Mouse (Mus musculus): ENCODE data around the gene Itgb3. TPM values are rescaled to one million over a fixed set of nuclear protein-coding genes. Genes with fewer than 3 reads are reported as not detected.
A peak's percentile ranks its signal among the peaks of the same experiment; 100 is the strongest.

The Itgb3 gene
- polyA plus RNA-seq, 1 experiment: 14.7 TPM

DNA sequence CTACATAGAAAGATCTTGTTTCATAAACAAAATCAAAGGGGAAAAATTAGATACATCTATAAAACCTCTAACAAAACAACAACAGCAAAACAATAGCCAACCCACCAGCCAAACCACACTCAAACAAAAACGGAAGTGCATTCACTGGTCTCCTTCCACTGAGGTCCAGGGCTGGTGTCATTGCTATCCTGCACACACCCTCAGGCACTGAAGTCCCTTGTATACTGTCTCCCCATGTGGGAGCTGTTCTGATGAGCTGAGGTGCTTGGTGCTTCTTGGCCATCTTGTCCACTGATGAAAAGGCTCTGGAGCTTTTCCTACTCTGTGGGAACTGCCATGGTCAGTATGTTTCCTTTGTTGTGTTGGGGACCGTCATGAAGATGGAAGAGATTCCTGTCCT is 19.3 kb upstream of the Itgb3 start:
- Histone ChIP-seq H3K27me3 (ENCODE audit: control insufficient read depth, insufficient read depth, low read length) (no peaks in the 10 kb centered on the region), H3K4me1 (replicated peaks; ENCODE audit: control insufficient read depth, insufficient read depth, low read length) (no peaks in the 10 kb centered on the region), H3K4me3 (ENCODE audit: control insufficient read depth, insufficient read depth, low read length) (no peak overlapping the region), H3K27ac (ENCODE audit: control insufficient read depth, insufficient read depth, low read length) (no peak overlapping the region), H3K36me3 (ENCODE audit: control insufficient read depth, insufficient read depth, low read length) (no peaks in the 10 kb centered on the region)
- TF ChIP-seq POLR2A (IDR thresholded peaks at IDR 0.05; ENCODE audit: control insufficient read depth, extremely low read depth, insufficient read depth, low read length, poor library complexity): no peak
- TF ChIP-seq CTCF (IDR thresholded peaks at IDR 0.05; ENCODE audit: borderline replicate concordance, control insufficient read depth, extremely low read depth, insufficient read depth, low read length, poor library complexity): no peak
- 97% methylated on average over 2 of the region's 2 CpGs for WGBS
- no peak for DNase-seq

DNA sequence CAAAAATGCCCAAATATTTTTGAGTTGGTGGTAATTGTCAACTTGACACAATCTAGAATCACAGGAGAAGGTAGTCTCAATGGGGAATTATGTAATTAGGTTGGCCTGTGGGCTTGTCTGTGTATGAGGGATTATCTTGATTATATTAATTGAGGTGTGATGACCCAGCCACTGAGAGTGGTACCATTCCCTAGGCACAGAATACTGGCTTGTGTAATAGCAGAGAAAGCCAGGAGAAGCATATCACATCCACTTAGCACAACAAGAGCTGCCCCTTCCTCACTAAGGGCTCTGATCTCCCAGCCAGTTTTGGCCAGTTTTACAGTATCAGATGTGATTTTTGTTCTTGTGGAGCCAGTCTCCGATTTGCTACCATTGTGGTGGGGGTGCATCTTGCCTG is 18.2 kb upstream of the Itgb3 start:
- Histone ChIP-seq H3K27ac (ENCODE audit: control insufficient read depth, insufficient read depth, low read length) (no peak overlapping the region), H3K4me1 (replicated peaks; ENCODE audit: control insufficient read depth, insufficient read depth, low read length) (no peaks in the 10 kb centered on the region), H3K36me3 (ENCODE audit: control insufficient read depth, insufficient read depth, low read length) (no peaks in the 10 kb centered on the region), H3K4me3 (ENCODE audit: control insufficient read depth, insufficient read depth, low read length) (no peak overlapping the region), H3K27me3 (ENCODE audit: control insufficient read depth, insufficient read depth, low read length) (no peaks in the 10 kb centered on the region)
- DNase-seq: no peak
- 81% methylated on average over 1 of the region's 1 CpGs for WGBS
- TF ChIP-seq CTCF (IDR thresholded peaks at IDR 0.05; ENCODE audit: borderline replicate concordance, control insufficient read depth, extremely low read depth, insufficient read depth, low read length, poor library complexity) (no peak), POLR2A (IDR thresholded peaks at IDR 0.05; ENCODE audit: control insufficient read depth, extremely low read depth, insufficient read depth, low read length, poor library complexity) (no peak)

DNA sequence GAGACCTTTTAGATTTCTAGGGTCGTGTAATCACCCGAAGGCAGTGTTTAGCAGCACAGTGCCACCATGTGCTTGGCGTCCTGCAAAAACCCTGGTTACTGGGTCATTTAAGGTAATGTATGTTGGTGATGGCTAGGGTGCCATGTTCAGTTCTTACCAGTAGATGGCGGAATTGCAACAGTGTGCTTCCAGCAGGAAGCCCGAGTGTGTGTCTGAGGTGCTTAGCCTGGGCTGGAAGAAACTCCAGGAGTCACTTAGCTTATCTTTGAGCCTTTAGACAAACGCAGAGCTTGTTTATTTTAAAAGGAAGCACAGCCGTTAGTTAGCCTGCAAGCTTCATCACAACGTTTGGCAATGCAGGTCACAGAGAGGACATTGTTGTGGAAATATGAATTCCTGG is 17.7 kb upstream of the Itgb3 start:
- Histone ChIP-seq H3K27me3 (ENCODE audit: control insufficient read depth, insufficient read depth, low read length) (no peaks in the 10 kb centered on the region), H3K36me3 (ENCODE audit: control insufficient read depth, insufficient read depth, low read length) (no peaks in the 10 kb centered on the region), H3K4me1 (replicated peaks; ENCODE audit: control insufficient read depth, insufficient read depth, low read length) (no peaks in the 10 kb centered on the region), H3K27ac (ENCODE audit: control insufficient read depth, insufficient read depth, low read length) (no peak overlapping the region), H3K4me3 (ENCODE audit: control insufficient read depth, insufficient read depth, low read length) (no peak overlapping the region)
- TF ChIP-seq POLR2A (IDR thresholded peaks at IDR 0.05; ENCODE audit: control insufficient read depth, extremely low read depth, insufficient read depth, low read length, poor library complexity) (no peak), CTCF (IDR thresholded peaks at IDR 0.05; ENCODE audit: borderline replicate concordance, control insufficient read depth, extremely low read depth, insufficient read depth, low read length, poor library complexity) (peak; percentile 32; the same call in 1 of the 2 replicates)
- 2% methylated on average over 8 of the region's 8 CpGs for WGBS
- DNase-seq: peak; percentile 76

DNA sequence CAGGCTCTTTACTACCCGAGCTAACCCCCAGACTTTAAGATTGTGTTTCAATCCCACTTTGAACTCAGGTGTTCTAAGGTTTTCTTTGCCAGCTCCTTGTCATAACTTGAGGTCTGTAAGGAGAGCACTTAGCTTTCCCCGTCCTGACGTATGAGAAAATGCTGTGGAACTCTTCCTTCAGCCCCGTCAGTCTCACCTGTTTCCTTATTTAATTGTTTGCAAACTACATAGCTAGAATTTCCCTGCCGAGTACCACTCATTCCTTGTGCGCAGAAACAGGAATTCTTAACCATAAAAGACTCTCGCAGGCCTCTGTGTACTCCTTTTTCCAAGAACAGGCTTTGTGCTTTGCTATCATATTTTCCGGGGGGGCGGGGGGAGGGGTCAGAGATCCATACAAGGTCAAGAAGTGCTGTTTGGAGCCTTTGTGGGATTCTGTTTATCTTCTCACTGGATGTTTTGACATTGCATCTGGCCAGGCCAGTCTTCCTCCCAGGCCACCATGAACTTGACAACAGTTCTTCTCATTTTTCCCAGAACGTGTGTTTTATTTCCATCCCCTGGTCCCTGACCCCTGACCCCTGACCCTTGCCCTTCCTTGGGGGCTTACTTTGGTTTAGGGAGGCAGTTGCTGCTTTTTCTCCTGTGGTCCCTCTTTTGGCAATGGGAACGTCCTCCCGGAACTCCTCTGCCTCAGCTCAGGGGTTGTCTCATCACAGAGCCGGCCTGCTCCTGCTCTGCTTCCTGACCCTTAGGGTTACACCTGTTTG is 15.5 kb upstream of the Itgb3 start:
- no peak for DNase-seq

DNA sequence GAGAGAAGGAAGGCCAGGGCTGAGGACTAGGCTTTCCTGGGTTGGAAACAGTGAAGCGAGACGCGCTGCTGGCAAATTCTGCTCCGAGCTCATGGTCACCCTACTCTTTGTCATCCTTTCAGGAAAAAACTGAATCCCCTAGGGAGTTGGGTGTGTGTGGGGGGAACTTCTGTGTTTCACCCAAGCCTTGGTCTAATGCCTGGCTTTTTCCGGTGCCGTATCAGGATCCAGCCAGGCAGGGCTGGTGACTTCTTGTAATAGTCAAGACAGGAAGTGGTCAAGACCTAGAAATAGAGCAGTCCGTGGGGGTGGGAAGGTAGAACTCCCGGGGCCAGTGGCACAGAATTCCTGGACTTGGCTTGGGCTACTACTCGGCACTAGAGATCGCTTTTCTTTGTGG is 11.4 kb upstream of the Itgb3 start:
- WGBS: 61% methylated on average over 10 of the region's 10 CpGs
- no peak for DNase-seq
- no peak overlapping the region for H3K27ac ChIP-seq (ENCODE audit: control insufficient read depth, insufficient read depth, low read length)

More for the DNA sequence above, 15.5 kb upstream of the Itgb3 start:
- no peak overlapping the region for H3K4me3 ChIP-seq (ENCODE audit: control insufficient read depth, insufficient read depth, low read length)
- H3K36me3 ChIP-seq (ENCODE audit: control insufficient read depth, insufficient read depth, low read length): no peaks in the 10 kb centered on the region
- no peaks in the 10 kb centered on the region for H3K27me3 ChIP-seq (ENCODE audit: control insufficient read depth, insufficient read depth, low read length)
- no peaks in the 10 kb centered on the region for H3K4me1 ChIP-seq (replicated peaks; ENCODE audit: control insufficient read depth, insufficient read depth, low read length)
- TF ChIP-seq POLR2A (IDR thresholded peaks at IDR 0.05; ENCODE audit: control insufficient read depth, extremely low read depth, insufficient read depth, low read length, poor library complexity) (no peak), CTCF (IDR thresholded peaks at IDR 0.05; ENCODE audit: borderline replicate concordance, control insufficient read depth, extremely low read depth, insufficient read depth, low read length, poor library complexity) (no peak)
- WGBS: 91% methylated on average over 13 of the region's 13 CpGs
- no peak overlapping the region for H3K27ac ChIP-seq (ENCODE audit: control insufficient read depth, insufficient read depth, low read length)

DNA sequence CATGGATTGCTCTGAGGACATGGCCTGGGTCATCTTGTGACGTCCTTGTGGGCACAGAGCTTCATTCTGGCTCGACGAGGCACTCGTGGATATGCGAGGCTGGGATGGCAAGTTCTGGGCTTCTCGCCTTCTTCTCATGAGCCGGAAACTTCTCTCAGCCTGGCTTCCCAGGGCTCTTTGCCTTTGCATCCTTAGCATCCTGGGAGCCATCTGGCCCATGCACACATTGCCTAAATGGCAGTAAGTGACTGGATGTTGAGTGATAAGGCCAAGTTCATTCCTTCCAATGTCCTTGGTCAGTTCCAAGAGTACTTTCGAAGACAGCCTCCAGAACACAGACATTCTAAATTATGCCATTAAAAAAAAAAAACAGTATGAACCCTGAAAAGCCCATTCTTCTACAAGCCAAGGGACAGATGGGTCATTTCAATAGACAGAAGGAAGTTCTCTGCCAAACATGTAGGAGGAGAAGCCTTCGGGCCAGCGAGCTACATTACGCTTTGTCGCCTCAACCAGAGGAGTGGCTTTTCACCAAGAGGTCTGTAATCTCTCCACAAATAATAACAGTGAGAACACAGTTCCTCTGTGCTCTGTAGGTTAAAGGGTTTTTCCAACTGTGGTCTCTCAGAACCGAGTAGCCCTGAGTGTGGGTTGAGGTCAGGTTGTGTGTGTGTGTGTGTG is 8.4 kb upstream of the Itgb3 start:
- Histone ChIP-seq H3K27ac (ENCODE audit: control insufficient read depth, insufficient read depth, low read length) (no peak overlapping the region), H3K27me3 (ENCODE audit: control insufficient read depth, insufficient read depth, low read length) (no peaks in the 10 kb centered on the region), H3K4me1 (replicated peaks; ENCODE audit: control insufficient read depth, insufficient read depth, low read length) (no peaks in the 10 kb centered on the region), H3K4me3 (ENCODE audit: control insufficient read depth, insufficient read depth, low read length) (no peak overlapping the region), H3K36me3 (ENCODE audit: control insufficient read depth, insufficient read depth, low read length) (no peaks in the 10 kb centered on the region)
- no peak for DNase-seq
- 77% methylated on average over 13 of the region's 13 CpGs for WGBS
- TF ChIP-seq CTCF (IDR thresholded peaks at IDR 0.05; ENCODE audit: borderline replicate concordance, control insufficient read depth, extremely low read depth, insufficient read depth, low read length, poor library complexity): no peak
- TF ChIP-seq POLR2A (IDR thresholded peaks at IDR 0.05; ENCODE audit: control insufficient read depth, extremely low read depth, insufficient read depth, low read length, poor library complexity): no peak

More for the DNA sequence above, 11.4 kb upstream of the Itgb3 start:
- H3K27me3 ChIP-seq (ENCODE audit: control insufficient read depth, insufficient read depth, low read length): no peaks in the 10 kb centered on the region
- TF ChIP-seq CTCF (IDR thresholded peaks at IDR 0.05; ENCODE audit: borderline replicate concordance, control insufficient read depth, extremely low read depth, insufficient read depth, low read length, poor library complexity): no peak
- no peaks in the 10 kb centered on the region for H3K4me1 ChIP-seq (replicated peaks; ENCODE audit: control insufficient read depth, insufficient read depth, low read length)
- no peaks in the 10 kb centered on the region for H3K36me3 ChIP-seq (ENCODE audit: control insufficient read depth, insufficient read depth, low read length)
- no peak overlapping the region for H3K4me3 ChIP-seq (ENCODE audit: control insufficient read depth, insufficient read depth, low read length)

Data from thymus, adult 2 months (tissue).